Comparison of ENCODE assay signal across 19 mouse cellular contexts in genomic region chr9:106413606-106414005, GRCm38 (mm10). TPM values are rescaled to one million over a fixed set of nuclear protein-coding genes. Genes with fewer than 3 reads are reported as not detected.
A peak's percentile ranks its signal among the peaks of the same experiment; 100 is the strongest.
DNase-seq lines count a peak whose midpoint lies in the region; ATAC-seq and TF ChIP-seq lines count a peak whose summit lies in the region.
"Had no signal": no experiment of that assay in that cellular context is flagged by ENCODE, and none has a peak within 500 bp of the region (broad histone marks: within the 10 kb centered on the region; RNA-seq: fewer than 3 reads in every experiment).

No protein-coding gene starts in this region.

- H3K4me2 ChIP-seq in kidney, postnatal 0 days (ENCODE audit: low read length): no peak overlapping the region
- no peak overlapping the region for H3K4me2 ChIP-seq in limb, embryonic 12.5 days
- H3K4me2 ChIP-seq: embryonic facial prominence, embryonic 15.5 days; forebrain, embryonic 12.5 days; heart, embryonic 12.5 days; hindbrain, embryonic 15.5 days had no signal

- peak; percentile 66 for DNase-seq in kidney, postnatal 0 days (ENCODE audit: low spot score)
- DNase-seq in kidney, postnatal 10 days: no peak
- peak; percentile 88 for DNase-seq in fat pad, adult 2 months (ENCODE audit: extremely low read depth, low read depth, low spot score)
- peak; percentile 60 to 76 for DNase-seq in gastrocnemius, adult 8-10 months (ENCODE audit: low spot score in 2 of 2)
- no peak for DNase-seq in kidney, postnatal 14 days
- DNase-seq: adrenal gland, adult 2 months; adrenal gland, postnatal 36 days; cerebellum, adult 2 months; embryo, embryonic 11 days; forebrain, postnatal 0 days; heart, postnatal 36 days had no signal

- no peak; the same call in 1 of the 2 replicates for ATAC-seq in kidney, postnatal 0 days (replicated peaks; ENCODE audit: low FRiP score, low read depth)
- ATAC-seq in limb, embryonic 12.5 days (ENCODE audit: insufficient number of reproducible peaks, insufficient read depth, low FRiP score, low TSS enrichment, low read depth): no peak
- ATAC-seq in granulocyte monocyte progenitor cell, adult 5-6 weeks (replicated peaks; ENCODE audit: poor library complexity, severe bottlenecking): no peak
- ATAC-seq: forebrain, postnatal 0 days; intestine, postnatal 0 days had no signal

- H3K9ac ChIP-seq in kidney, postnatal 0 days (ENCODE audit: low read depth, low read length): no peak overlapping the region
- H3K9ac ChIP-seq in limb, embryonic 12.5 days (replicated peaks): no peak overlapping the region
- H3K9ac ChIP-seq: embryonic facial prominence, embryonic 15.5 days; forebrain, embryonic 12.5 days; forebrain, postnatal 0 days; heart, embryonic 12.5 days; hindbrain, embryonic 15.5 days had no signal

- H3K27me3 ChIP-seq in kidney, postnatal 0 days (ENCODE audit: insufficient read depth, low read length): no peaks in the 10 kb centered on the region
- no peaks in the 10 kb centered on the region for H3K27me3 ChIP-seq in limb, embryonic 12.5 days
- H3K27me3 ChIP-seq: embryonic facial prominence, embryonic 15.5 days; forebrain, embryonic 12.5 days; heart, embryonic 12.5 days; hindbrain, embryonic 15.5 days had no signal

- no peak overlapping the region for H3K4me3 ChIP-seq in kidney, postnatal 0 days (replicated peaks; ENCODE audit: low read depth, low read length)
- H3K4me3 ChIP-seq in limb, embryonic 12.5 days (replicated peaks): no peak overlapping the region
- H3K4me3 ChIP-seq: embryonic facial prominence, embryonic 15.5 days; erythroblast, embryonic 14.5 days; forebrain, embryonic 12.5 days; heart, embryonic 12.5 days; hindbrain, embryonic 15.5 days had no signal

- WGBS in kidney, postnatal 0 days: 56% methylated on average over 5 of the region's 5 CpGs
- WGBS in limb, embryonic 12.5 days: 76% methylated on average over 5 of the region's 5 CpGs

- H3K27ac ChIP-seq in kidney, postnatal 0 days: no peak overlapping the region
- peak overlapping the region; percentile 25; the same call in 1 of the 2 replicates for H3K27ac ChIP-seq in limb, embryonic 12.5 days
- H3K27ac ChIP-seq: embryonic facial prominence, embryonic 15.5 days; forebrain, embryonic 12.5 days; hindbrain, embryonic 15.5 days had no signal

- no peaks in the 10 kb centered on the region for H3K36me3 ChIP-seq in kidney, postnatal 0 days (ENCODE audit: insufficient read depth, low read length)
- no peaks in the 10 kb centered on the region for H3K36me3 ChIP-seq in limb, embryonic 12.5 days
- H3K36me3 ChIP-seq: embryonic facial prominence, embryonic 15.5 days; forebrain, embryonic 12.5 days; heart, embryonic 12.5 days; hindbrain, embryonic 15.5 days had no signal

- TF ChIP-seq CTCF in kidney, postnatal 0 days (IDR thresholded peaks at IDR 0.05; ENCODE audit: low read depth): no peak

- no peaks in the 10 kb centered on the region for H3K9me3 ChIP-seq in kidney, postnatal 0 days (replicated peaks; ENCODE audit: low read length)
- H3K9me3 ChIP-seq in limb, embryonic 12.5 days: peaks cover 6% of the 10 kb centered on the region
- H3K9me3 ChIP-seq: embryonic facial prominence, embryonic 15.5 days; forebrain, embryonic 12.5 days; hindbrain, embryonic 15.5 days had no signal

- H3K4me1 ChIP-seq in kidney, postnatal 0 days (replicated peaks; ENCODE audit: insufficient read depth, low read length): peaks cover 14% of the 10 kb centered on the region; the same call in 1 of the 2 replicates
- peaks cover 37% of the 10 kb centered on the region for H3K4me1 ChIP-seq in limb, embryonic 12.5 days (replicated peaks)

RNA-seq across cellular contexts. Expression of gene Rpl29, which starts 15.6 kb away (rescaled TPM):
- polyA plus RNA-seq in kidney, postnatal 0 days (2015; fragmentation: Nextera tagmentation; extraction: Ambion mirVana): 1,104 and 1,207 TPM in 2 replicates
- total RNA-seq in gastrocnemius, adult 8-10 months (2022): 100 to 1,000 TPM; 259 to 320 (median 274) TPM
- polyA plus RNA-seq in limb, embryonic 12.5 days (2016; fragmentation: Nextera tagmentation; extraction: Ambion mirVana): 938 and 976 TPM in 2 replicates
- 2,290 and 2,982 TPM in 2 replicates for total RNA-seq in granulocyte monocyte progenitor cell, adult 5-6 weeks (2014; fragmentation: Nextera tagmentation)
- total RNA-seq in granulocyte monocyte progenitor cell, adult 5-6 weeks (2017): 1,520 and 1,547 TPM in 2 replicates

RNA-seq across cellular contexts. Expression of gene Acy1, which starts 24.5 kb away (rescaled TPM):
- 62.9 and 67.0 TPM in 2 replicates for polyA plus RNA-seq in kidney, postnatal 0 days (2015; fragmentation: Nextera tagmentation; extraction: Ambion mirVana)
- total RNA-seq in gastrocnemius, adult 8-10 months (2022): 10 to 100 TPM in 2 of 4 experiments, 1 to 10 TPM in 2; 6.2 to 13.0 (median 9.1) TPM
- polyA plus RNA-seq in limb, embryonic 12.5 days (2016; fragmentation: Nextera tagmentation; extraction: Ambion mirVana): 45.0 and 51.1 TPM in 2 replicates
- 35.0 and 41.7 TPM in 2 replicates for total RNA-seq in granulocyte monocyte progenitor cell, adult 5-6 weeks (2014; fragmentation: Nextera tagmentation)
- 34.2 and 54.3 TPM in 2 replicates for total RNA-seq in granulocyte monocyte progenitor cell, adult 5-6 weeks (2017)

RNA-seq across cellular contexts. Expression of gene Abhd14b, which starts 33.7 kb away (rescaled TPM):
- 72.8 and 75.2 TPM in 2 replicates for polyA plus RNA-seq in kidney, postnatal 0 days (2015; fragmentation: Nextera tagmentation; extraction: Ambion mirVana)
- 1 to 10 TPM; 2.1 to 3.8 (median 3.3) TPM for total RNA-seq in gastrocnemius, adult 8-10 months (2022)
- 10.6 and 16.1 TPM in 2 replicates for polyA plus RNA-seq in limb, embryonic 12.5 days (2016; fragmentation: Nextera tagmentation; extraction: Ambion mirVana)
- total RNA-seq in granulocyte monocyte progenitor cell, adult 5-6 weeks (2014; fragmentation: Nextera tagmentation): 17.5 and 26.1 TPM in 2 replicates
- total RNA-seq in granulocyte monocyte progenitor cell, adult 5-6 weeks (2017): 5.7 and 7.2 TPM in 2 replicates
- polyA plus RNA-seq: erythroblast, embryonic 14.5 days had no signal

RNA-seq across cellular contexts. Expression of gene Abhd14a, which starts 33.9 kb away (rescaled TPM):
- 57.0 and 60.8 TPM in 2 replicates for polyA plus RNA-seq in kidney, postnatal 0 days (2015; fragmentation: Nextera tagmentation; extraction: Ambion mirVana)
- total RNA-seq in gastrocnemius, adult 8-10 months (2022): 10 to 100 TPM; 15.2 to 17.8 (median 16.7) TPM
- 56.0 and 57.8 TPM in 2 replicates for polyA plus RNA-seq in limb, embryonic 12.5 days (2016; fragmentation: Nextera tagmentation; extraction: Ambion mirVana)
- 50.3 and 57.3 TPM in 2 replicates for total RNA-seq in granulocyte monocyte progenitor cell, adult 5-6 weeks (2014; fragmentation: Nextera tagmentation)
- 26.0 and 27.0 TPM in 2 replicates for total RNA-seq in granulocyte monocyte progenitor cell, adult 5-6 weeks (2017)

RNA-seq across cellular contexts. Expression of gene Pcbp4, which starts 39.5 kb away (rescaled TPM):
- polyA plus RNA-seq in kidney, postnatal 0 days (2015; fragmentation: Nextera tagmentation; extraction: Ambion mirVana): 78.6 and 79.7 TPM in 2 replicates
- 10 to 100 TPM; 49.9 to 70.6 (median 61.3) TPM for total RNA-seq in gastrocnemius, adult 8-10 months (2022)
- polyA plus RNA-seq in limb, embryonic 12.5 days (2016; fragmentation: Nextera tagmentation; extraction: Ambion mirVana): 172 and 176 TPM in 2 replicates
- 4.5 TPM in 2 replicates for total RNA-seq in granulocyte monocyte progenitor cell, adult 5-6 weeks (2014; fragmentation: Nextera tagmentation)
- total RNA-seq in granulocyte monocyte progenitor cell, adult 5-6 weeks (2017): 1.2 and 3.6 TPM in 2 replicates

Comparison
In these comparisons a context has a peak if more than half of its experiments do, and no peak if none do; other contexts are left out.
1. DNase-seq: peak in kidney, postnatal 0 days (single experiment), fat pad, adult 2 months (single experiment) and gastrocnemius, adult 8-10 months (2 of 2); none in kidney, postnatal 10 days (single experiment) and kidney, postnatal 14 days (single experiment).
2. RNA of gene Rpl29, which starts 15.6 kb away (total RNA-seq): 1,520 to 2,982 TPM in granulocyte monocyte progenitor cell, adult 5-6 weeks; 259 to 320 TPM in gastrocnemius, adult 8-10 months; every median in the first group is over 4 times any median in the second.